Mouse (Mus musculus) induced T-regulatory cell, adult 2 months (primary cell): ENCODE measurements around the gene Cdkn1b.

Experiments
- DNase-seq: peaks from one replicate; pipeline ENCODE4 v3.0.0-alpha.2; 2012; ENCODE audit warnings: low read depth

Gene Cdkn1b

GRCm38 (mm10) chr6:134920190-134921013, at the start of gene Cdkn1b:
TSS of gene Cdkn1b (plus strand) at chr6:134920401.
- peak; percentile 95 for DNase-seq

DNA sequence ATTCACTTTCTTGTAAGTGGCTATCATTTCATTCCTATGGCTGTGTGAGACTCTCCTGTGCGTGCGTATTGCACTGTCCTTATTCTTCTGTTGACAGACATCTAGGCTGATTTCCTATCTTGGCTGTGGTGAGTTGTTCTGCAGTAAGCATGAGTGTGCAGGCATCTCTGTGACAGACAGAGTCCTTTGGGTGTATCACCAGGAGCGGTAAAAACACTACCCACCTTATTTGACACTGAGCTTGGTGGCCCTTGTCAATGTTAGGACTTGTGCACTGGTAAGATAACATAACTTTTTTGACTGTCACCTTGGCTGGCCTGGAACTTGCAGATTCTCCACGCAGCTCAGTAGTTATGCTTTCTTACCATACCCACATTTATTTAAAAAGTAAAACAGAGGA, 49.3 kb upstream of the Cdkn1b start:
- DNase-seq = no peak

DNA sequence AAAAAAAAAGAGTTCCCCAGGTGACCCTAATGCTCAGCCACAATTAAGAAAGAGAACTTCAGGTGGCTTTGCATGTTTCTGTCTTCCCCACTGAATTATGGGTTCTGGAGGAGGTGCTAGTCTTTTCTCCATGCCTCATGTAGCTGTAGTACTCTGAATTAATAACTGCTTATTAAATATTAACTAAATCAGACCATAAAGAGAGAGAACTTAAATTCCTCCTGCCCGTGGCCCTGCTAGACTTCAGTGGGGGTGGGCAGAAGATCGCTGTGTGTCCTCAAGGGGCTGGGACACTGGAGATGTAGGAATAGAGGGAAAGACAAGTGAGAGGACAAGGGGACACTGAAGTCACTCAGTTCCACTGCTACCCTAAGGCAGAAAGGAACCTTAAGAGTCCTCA, 48.0 kb upstream of the Cdkn1b start:
- DNase-seq = no peak

- peak; percentile 56 for DNase-seq
These were observed 47.2 kb upstream of the Cdkn1b start for GRCm38 (mm10) chr6:134873018-134873417.

- DNase-seq = peak; percentile 44
These were observed 43.4 kb upstream of the Cdkn1b start for GRCm38 (mm10) chr6:134876795-134877194.

DNA sequence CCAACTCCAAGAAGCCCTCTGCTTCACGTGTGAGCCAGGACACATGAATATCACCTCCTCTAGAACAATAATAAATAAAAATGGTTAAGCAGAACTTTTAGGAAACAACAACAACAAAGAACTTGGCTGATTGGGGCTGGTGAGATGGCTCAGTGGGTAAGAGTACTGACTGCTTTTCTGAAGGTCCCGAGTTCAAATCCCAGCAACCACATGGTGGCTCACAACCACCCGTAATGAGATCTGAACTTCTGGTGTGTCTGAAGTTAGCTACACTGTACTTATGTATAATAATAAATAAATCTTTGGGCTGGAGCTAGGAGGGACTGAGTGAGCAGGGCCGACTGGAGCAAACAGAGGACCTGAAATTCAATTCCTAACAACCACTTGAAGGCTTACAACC, 42.9 kb upstream of the Cdkn1b start:
- no peak for DNase-seq

GRCm38 (mm10) chr6:134877892-134878291, 42.3 kb upstream of the Cdkn1b start:
- no peak for DNase-seq

GRCm38 (mm10) chr6:134879556-134879955, 40.6 kb upstream of the Cdkn1b start:
- no peak for DNase-seq

- no peak for DNase-seq
These were observed 40.2 kb upstream of the Cdkn1b start for GRCm38 (mm10) chr6:134880046-134880445.

GRCm38 (mm10) chr6:134883661-134884060, 36.5 kb upstream of the Cdkn1b start:
- DNase-seq = no peak

GRCm38 (mm10) chr6:134885515-134885914, 34.7 kb upstream of the Cdkn1b start:
- DNase-seq = no peak

DNA sequence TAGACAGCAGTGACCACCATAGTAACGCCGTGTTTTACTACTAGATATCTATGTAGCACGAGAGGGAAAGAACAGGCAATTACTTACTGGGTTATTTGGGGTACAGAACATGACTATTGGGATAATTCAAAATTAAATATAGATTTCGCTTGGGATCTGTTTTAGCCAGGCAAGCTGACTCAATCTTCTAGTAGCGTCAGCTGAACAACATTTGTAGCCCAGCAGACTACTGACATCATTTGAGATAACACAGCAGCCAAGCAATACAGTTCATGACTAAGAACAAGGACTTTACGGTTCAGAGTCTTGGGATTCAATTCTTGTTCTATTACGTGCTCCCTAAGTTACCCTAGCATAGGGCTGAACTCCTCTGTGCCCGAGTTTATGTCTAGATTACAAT, 33.7 kb upstream of the Cdkn1b start:
- no peak for DNase-seq

DNA sequence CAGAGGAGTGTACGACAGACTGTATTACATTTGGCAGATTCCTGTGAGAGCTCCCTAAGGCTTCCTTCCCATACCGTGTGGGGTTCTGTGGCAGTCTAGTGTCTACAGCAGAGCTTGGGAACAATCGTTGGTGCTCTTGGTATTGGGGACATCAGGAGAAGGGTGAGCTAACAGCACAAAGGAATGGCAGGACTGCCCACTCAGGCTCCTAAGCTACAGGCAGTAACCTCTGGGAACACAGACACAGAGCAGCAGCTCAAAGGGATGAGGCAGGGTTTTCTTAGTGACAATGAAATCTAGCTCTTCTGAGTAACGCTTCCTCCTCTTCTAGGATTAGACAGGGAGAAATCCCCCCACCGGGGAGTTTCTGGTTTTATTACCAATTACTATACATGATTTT, 33.2 kb upstream of the Cdkn1b start:
- DNase-seq = no peak

GRCm38 (mm10) chr6:134887711-134888449, 32.3 kb upstream of the Cdkn1b start:
- DNase-seq = no peak

GRCm38 (mm10) chr6:134888563-134889017, 31.6 kb upstream of the Cdkn1b start:
- no peak for DNase-seq

DNA sequence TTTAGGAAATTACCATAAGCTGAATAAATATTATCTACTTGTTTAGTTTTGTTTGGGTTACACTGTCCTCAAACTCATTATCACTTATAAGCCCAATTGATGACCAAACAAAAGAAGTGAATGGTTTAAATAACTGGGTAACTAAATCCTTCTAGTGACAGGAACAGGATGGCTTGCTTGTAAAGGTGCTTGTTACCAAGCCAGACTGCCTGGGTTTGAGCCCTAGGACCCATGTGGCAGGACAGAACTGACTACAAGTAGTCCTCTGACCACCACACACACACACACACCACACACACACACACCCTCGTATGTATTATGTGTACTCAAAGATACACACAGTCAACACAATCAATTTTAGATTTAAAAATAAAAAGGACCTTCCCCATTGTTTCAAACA, 30.4 kb upstream of the Cdkn1b start:
- DNase-seq = no peak

GRCm38 (mm10) chr6:134890436-134890835, 29.8 kb upstream of the Cdkn1b start:
- DNase-seq = no peak

DNA sequence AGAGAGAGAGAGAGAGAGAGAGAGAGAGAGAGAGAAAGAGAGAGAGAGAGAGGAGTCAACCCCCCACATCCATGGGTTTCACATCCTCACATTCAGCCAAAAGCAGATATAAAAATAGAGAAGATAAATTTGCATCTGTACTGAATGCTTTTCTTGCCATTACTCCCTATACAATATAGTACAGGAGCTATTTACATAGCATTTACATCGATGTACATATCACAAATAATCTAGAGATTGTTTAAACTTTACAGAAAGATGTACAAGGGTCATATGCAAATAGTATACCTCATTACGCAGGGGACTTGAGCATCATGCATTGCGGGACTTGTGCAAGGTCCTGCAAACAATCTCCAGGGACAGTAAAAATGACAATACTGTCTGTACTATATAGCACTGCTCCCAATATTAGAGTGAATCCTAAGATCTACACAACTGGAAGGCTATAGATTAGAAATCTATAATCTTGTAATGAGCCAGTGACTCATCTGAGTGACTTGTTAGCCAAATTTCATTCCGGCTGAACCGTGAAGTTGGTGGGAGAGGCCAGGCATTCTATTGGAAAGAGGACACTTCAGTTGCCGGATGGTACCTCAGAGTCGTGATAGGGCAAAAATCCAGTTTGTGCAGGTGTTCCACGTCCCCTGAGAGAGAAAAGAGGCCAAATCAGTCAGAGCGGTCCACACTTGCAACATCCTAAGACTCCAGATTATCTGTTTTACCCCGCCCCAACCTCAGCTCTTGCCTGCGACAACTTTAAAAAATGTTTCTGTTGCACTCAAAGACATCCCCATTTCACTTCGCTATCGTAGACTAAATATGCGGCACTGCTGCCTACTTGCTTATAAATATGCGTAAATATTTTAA, 23.4 kb upstream of the Cdkn1b start:
- DNase-seq = no peak

DNA sequence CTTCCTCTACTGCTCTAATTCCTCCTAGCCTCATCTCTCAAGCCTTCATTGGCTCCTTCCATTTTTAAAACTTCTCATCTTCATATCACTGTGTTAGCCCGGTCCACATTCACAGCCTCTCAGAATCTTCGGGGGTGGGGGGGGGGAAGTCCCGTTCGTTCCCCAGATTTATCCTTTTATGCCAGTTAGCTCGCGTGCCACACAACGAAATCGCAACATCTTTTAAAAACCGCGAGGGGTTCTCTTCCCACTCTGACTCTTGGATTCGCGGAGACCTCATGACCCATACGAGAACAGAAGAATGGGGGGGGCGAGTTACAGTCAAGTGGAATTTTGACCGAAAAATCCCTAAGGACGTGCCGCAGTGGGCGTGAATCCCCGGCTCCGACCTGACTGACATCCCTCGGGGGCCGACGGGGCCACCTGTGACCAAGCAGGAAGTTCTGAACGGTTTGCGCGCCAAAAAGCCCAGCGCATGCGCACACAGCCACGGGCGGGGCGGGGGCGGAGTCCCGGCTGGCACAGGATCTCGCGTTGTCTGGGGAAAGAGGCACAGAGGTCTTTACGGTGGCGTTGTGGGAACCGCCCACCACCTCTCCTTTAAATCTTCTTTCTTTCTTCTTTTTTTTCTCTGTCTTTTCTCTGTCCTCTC, 22.6 kb upstream of the Cdkn1b start:
- DNase-seq = peak; percentile 98

- DNase-seq = peak; percentile 93
These were observed 21.9 kb upstream of the Cdkn1b start, which contains the start of gene Gpr19 for GRCm38 (mm10) chr6:134898095-134898965. TSS of gene Gpr19 (minus strand) at chr6:134898578.

- peak; percentile 79 for DNase-seq
These were observed 16.8 kb upstream of the Cdkn1b start for GRCm38 (mm10) chr6:134903368-134903767.
